Mouse (Mus musculus) heart, embryonic 12.5 days (tissue): Measurements from ENCODE around the gene Kcng3. TPM values are rescaled to one million over a fixed set of nuclear protein-coding genes. Genes with fewer than 3 reads are reported as not detected.

Source experiments
- polyA plus RNA-seq: library from polyadenylated mRNA; unstranded; fragments of >200 nt; fragmentation: Nextera tagmentation; extraction: Ambion mirVana; gene quantifications from 2 replicates; pipeline ENCODE4 v1.2.1, GENCODE M21; 2016

Kcng3 gene
- polyA plus RNA-seq, 1 experiment from 2014 or later = not detected

Other genes starting within 250 kb of the Kcng3 start
- 188 and 192 TPM in 2 replicates for gene Cox7a2l, start 114.6 kb downstream of the Kcng3 start, polyA plus RNA-seq
- gene Mta3, start 74.3 kb upstream of the Kcng3 start, polyA plus RNA-seq = 42.8 and 47.7 TPM in 2 replicates
- 0.23 TPM in 1 of 2 replicates, not detected in the other for gene Haao, start 216.1 kb upstream of the Kcng3 start, polyA plus RNA-seq